Mouse (Mus musculus): Measurements from ENCODE around the gene Frmd8. TPM values are rescaled to one million over a fixed set of nuclear protein-coding genes. Genes with fewer than 3 reads are reported as not detected.

The Frmd8 gene
- polyA plus RNA-seq, 1 experiment from 2014 or later, result 14.7 TPM

DNA sequence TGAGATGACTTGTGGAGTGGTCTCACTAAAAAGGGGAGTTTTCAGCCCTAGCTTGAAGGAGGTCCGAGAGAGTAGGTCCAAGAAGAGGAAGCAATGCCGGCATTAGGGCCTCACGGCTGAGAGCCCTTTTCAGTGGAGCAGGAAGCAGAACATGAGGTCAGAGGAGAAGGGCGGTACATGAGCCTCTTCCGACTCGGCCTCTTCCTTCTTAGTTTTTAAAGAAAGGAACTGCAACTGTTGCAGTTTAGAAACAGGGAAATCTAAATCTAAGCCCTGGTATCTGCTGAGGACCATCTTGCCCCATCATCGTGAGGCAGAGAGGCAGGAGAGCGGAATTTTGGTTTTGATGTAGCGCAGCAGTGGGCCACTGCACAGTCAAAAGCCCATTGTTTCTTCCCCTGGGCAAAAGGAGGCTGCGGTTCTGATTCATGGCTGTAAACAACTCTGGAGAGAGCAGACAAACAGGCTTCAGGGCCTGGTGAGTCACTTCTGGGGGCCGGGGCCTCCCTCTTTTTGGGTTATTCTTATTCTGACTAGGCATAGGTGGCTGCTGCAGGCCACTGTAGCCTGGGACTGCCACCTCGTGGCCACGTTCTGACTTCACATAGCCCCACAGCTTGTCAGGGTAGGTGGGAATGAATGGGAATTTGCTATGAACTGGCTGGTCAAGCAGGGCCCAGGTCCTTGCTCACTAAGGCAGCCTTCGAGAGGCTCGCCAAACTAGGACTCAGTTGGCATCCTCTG lies 2.7 kb upstream of the Frmd8 start, which contains the start of gene Slc25a45:
Gene Slc25a45 (plus strand): TSS at position 191 of the 744 bp plus-strand sequence.
- Histone ChIP-seq H3K4me2 (ENCODE audit: low read length) (no peak within 1 kb of the TSS), H3K4me3 (ENCODE audit: low read depth, low read length) (no peak within 1 kb of the TSS), H3K36me3 (ENCODE audit: control insufficient read depth, insufficient read depth, low read length) (no peaks in the 10 kb centered on the region), H3K9ac (ENCODE audit: low read depth, low read length) (peak within 1 kb of the TSS; percentile 41; the same call in 1 of the 2 replicates), H3K9me3 (replicated peaks; ENCODE audit: control insufficient read depth, low read length, poor library complexity, severe bottlenecking) (no peaks in the 10 kb centered on the region), H3K4me1 (ENCODE audit: control insufficient read depth, insufficient read depth, low read length) (peaks cover 12% of the 10 kb centered on the region), H3K27me3 (ENCODE audit: control insufficient read depth, insufficient read depth, low read depth, low read length) (no peaks in the 10 kb centered on the region), H3K27ac (ENCODE audit: low read length) (no peak within 1 kb of the TSS)
- no peak for ATAC-seq
- WGBS, result 49% methylated on average over 15 of the region's 15 CpGs

DNA sequence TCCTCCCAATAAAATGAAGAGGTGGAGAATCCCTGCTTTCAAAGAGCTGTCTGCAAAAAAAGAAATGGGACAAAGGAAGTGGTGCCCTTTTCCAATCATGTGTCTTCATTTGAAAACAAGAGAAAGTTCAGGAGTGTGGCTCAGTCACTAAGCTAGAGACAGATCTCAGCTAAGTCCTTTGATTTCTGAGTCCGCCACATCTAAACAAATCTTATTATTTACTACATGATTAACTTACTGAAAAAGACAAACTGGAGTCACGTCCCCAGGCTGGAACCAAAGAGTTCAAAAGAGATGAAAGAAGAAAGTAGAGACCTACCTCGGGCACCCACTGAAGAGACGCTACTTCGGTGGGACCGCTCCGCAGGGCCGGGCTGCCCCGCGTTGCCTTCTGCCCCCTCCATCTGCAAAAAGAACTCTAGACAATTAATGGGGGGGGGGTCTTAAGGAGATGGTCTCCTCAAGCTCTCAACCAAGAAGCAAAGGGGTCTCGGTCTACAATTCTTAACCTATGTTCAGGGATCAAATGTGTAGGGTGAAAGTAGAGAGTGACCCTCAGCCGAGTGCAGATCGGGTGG lies 594 bp downstream of the Frmd8 start:
- Histone ChIP-seq H3K4me2 (ENCODE audit: low read length) (peak overlapping the region; percentile 95), H3K4me1 (ENCODE audit: control insufficient read depth, insufficient read depth, low read length) (peaks cover 14% of the 10 kb centered on the region), H3K36me3 (ENCODE audit: control insufficient read depth, insufficient read depth, low read length) (no peaks in the 10 kb centered on the region), H3K27ac (ENCODE audit: low read length) (no peak overlapping the region), H3K4me3 (ENCODE audit: low read depth, low read length) (peak overlapping the region; percentile 76), H3K9ac (ENCODE audit: low read depth, low read length) (peak overlapping the region; percentile 88), H3K9me3 (replicated peaks; ENCODE audit: control insufficient read depth, low read length, poor library complexity, severe bottlenecking) (no peaks in the 10 kb centered on the region), H3K27me3 (ENCODE audit: control insufficient read depth, insufficient read depth, low read depth, low read length) (no peaks in the 10 kb centered on the region)
- ATAC-seq, result peak; percentile 3; the same call in 1 of the 2 replicates
- 7% methylated on average over 13 of the region's 13 CpGs for WGBS

DNA sequence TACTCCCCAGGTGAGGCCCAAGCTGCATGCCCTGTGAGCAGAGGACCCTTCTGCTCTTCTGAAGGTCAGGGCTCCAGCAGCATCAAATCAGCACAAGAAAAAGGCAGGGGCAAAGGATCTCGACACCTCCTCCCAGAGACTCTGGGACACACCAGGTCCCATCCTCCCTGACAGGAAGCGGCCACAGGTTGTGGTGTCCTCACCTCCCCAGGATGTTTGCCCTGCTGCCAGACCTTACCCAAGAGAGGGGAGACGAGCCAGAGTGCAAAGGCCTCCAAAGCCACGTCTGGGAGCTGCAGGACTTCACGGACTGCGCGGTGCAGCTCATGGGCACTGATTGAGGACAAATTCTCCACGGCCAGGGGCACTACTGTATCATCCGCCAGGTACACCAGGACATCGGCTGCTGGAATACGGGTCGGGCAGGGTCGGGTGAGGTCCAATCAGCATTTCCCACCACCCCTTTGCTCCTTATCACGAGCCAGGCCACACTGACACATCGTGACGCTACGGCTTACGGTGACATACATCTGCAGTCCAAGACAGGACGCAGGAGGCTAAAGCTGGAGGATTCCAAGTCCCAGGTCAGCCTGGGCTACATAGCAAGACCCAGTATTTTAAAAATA lies 2.0 kb downstream of the Frmd8 start:
- Histone ChIP-seq H3K9ac (ENCODE audit: low read depth, low read length) (0 out of 2 replicates have a peak overlapping the region, but pooled peaks have one; percentile 4), H3K4me3 (ENCODE audit: low read depth, low read length) (no peak overlapping the region), H3K4me1 (ENCODE audit: control insufficient read depth, insufficient read depth, low read length) (peaks cover 14% of the 10 kb centered on the region), H3K27ac (ENCODE audit: low read length) (no peak overlapping the region), H3K36me3 (ENCODE audit: control insufficient read depth, insufficient read depth, low read length) (0 out of 2 replicates have a peak, but pooled peaks cover 2% of the 10 kb centered on the region), H3K9me3 (replicated peaks; ENCODE audit: control insufficient read depth, low read length, poor library complexity, severe bottlenecking) (no peaks in the 10 kb centered on the region), H3K27me3 (ENCODE audit: control insufficient read depth, insufficient read depth, low read depth, low read length) (no peaks in the 10 kb centered on the region), H3K4me2 (ENCODE audit: low read length) (no peak overlapping the region)
- 93% methylated on average over 19 of the region's 19 CpGs for WGBS
- ATAC-seq, result no peak

DNA sequence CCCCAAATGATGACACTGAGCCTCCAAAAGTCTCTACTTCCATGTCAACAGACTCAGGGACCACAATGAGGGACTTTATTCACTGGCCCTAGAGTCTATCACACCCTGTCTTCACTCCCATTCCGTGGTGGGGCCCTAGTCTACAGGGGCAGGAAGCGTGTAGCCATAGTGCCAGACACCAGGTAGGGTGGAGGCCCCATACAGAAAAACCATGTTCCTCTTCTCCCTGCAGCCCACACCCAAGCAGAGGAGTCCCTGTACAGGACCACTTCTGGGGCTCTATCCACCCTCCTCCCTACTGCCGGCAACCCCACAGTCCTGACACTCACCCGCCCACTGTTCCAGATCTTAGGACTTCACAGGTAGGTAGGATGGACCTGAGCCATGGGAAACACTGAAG lies 2.5 kb downstream of the Frmd8 start:
- no peaks in the 10 kb centered on the region for H3K9me3 ChIP-seq (replicated peaks; ENCODE audit: control insufficient read depth, low read length, poor library complexity, severe bottlenecking)
- no peak for ATAC-seq
- no peak overlapping the region for H3K4me2 ChIP-seq (ENCODE audit: low read length)
- no peaks in the 10 kb centered on the region for H3K27me3 ChIP-seq (ENCODE audit: control insufficient read depth, insufficient read depth, low read depth, low read length)
- no peak overlapping the region for H3K4me3 ChIP-seq (ENCODE audit: low read depth, low read length)
- no peak overlapping the region for H3K9ac ChIP-seq (ENCODE audit: low read depth, low read length)
- H3K36me3 ChIP-seq (ENCODE audit: control insufficient read depth, insufficient read depth, low read length), result 0 out of 2 replicates have a peak, but pooled peaks cover 2% of the 10 kb centered on the region
- H3K27ac ChIP-seq (ENCODE audit: low read length), result no peak overlapping the region
- 95% methylated on average over 4 of the region's 4 CpGs for WGBS
- peaks cover 14% of the 10 kb centered on the region for H3K4me1 ChIP-seq (ENCODE audit: control insufficient read depth, insufficient read depth, low read length)

DNA sequence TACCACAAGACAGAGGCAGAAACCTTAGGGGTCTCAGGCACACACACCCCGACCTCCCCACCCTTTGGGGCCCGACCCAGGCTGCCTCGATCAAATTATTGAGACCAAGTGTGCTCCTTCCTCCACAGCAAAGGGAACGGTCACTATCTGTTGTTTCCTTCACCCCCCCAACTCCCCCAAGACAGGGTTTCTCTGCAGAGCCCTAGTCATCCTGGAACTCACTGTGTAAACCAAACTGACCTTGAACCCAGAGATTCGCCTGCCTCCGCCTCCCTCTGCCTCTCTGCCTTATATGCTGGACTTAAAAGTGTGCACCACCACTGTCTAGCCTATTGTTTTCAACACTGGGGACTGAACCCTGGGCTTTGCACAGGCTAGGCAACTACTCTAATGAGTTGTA lies 3.4 kb downstream of the Frmd8 start:
- no peaks in the 10 kb centered on the region for H3K9me3 ChIP-seq (replicated peaks; ENCODE audit: control insufficient read depth, low read length, poor library complexity, severe bottlenecking)
- H3K36me3 ChIP-seq (ENCODE audit: control insufficient read depth, insufficient read depth, low read length), result 0 out of 2 replicates have a peak, but pooled peaks cover 2% of the 10 kb centered on the region
- no peak for ATAC-seq
- H3K9ac ChIP-seq (ENCODE audit: low read depth, low read length), result no peak overlapping the region
- H3K4me2 ChIP-seq (ENCODE audit: low read length), result no peak overlapping the region
- no peak overlapping the region for H3K27ac ChIP-seq (ENCODE audit: low read length)
- peaks cover 14% of the 10 kb centered on the region for H3K4me1 ChIP-seq (ENCODE audit: control insufficient read depth, insufficient read depth, low read length)
- 60% methylated on average over 6 of the region's 6 CpGs for WGBS
- no peaks in the 10 kb centered on the region for H3K27me3 ChIP-seq (ENCODE audit: control insufficient read depth, insufficient read depth, low read depth, low read length)
- no peak overlapping the region for H3K4me3 ChIP-seq (ENCODE audit: low read depth, low read length)

DNA sequence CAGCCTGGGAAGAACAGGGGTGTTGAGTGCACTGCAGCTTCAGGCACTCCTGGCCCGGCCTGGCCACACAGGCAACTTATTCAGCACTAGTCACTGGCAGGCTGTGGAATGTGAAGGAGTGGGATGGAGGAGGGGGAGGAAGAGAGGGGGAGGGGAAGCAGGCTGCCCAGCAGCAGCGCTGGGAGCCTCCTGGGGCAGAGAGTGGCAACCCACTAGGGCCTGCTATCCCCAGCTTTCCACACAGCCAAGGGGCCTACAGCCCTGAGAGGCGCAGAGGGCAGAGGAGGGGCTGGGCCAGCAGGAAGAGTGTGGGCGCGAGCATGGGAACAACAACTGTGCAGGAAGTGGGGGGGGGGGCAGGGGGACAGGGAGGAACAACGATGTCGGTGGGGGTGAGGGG lies 3.8 kb downstream of the Frmd8 start:
- H3K4me1 ChIP-seq (ENCODE audit: control insufficient read depth, insufficient read depth, low read length), result peaks cover 14% of the 10 kb centered on the region
- no peak overlapping the region for H3K4me2 ChIP-seq (ENCODE audit: low read length)
- no peaks in the 10 kb centered on the region for H3K9me3 ChIP-seq (replicated peaks; ENCODE audit: control insufficient read depth, low read length, poor library complexity, severe bottlenecking)
- H3K36me3 ChIP-seq (ENCODE audit: control insufficient read depth, insufficient read depth, low read length), result 0 out of 2 replicates have a peak, but pooled peaks cover 2% of the 10 kb centered on the region
- H3K27me3 ChIP-seq (ENCODE audit: control insufficient read depth, insufficient read depth, low read depth, low read length), result no peaks in the 10 kb centered on the region
- H3K9ac ChIP-seq (ENCODE audit: low read depth, low read length), result 0 out of 2 replicates have a peak overlapping the region, but pooled peaks have one; percentile 14
- WGBS, result 9% methylated on average over 6 of the region's 7 CpGs
- ATAC-seq, result no peak
- no peak overlapping the region for H3K27ac ChIP-seq (ENCODE audit: low read length)
- H3K4me3 ChIP-seq (ENCODE audit: low read depth, low read length), result no peak overlapping the region

DNA sequence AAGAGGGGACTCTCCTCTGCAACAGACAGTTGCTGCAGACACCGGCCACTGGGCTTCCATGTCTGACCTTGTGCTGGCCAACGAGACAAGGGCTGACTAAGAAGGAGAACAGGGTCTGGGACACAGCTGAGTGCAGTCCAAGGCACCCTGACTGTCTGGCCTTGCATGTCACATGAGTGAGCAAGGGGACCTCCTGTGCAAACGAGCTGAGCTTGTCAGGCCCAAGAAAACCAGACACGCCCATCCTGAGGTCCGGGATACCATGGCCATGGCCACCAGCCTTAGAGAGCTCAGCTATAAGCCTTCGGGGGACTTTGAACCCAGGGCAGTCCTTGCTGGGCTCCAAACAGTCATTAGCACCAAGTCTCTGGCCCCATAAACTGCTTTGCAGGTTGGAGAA lies 7.0 kb downstream of the Frmd8 start:
- H3K4me2 ChIP-seq (ENCODE audit: low read length), result no peak overlapping the region
- H3K36me3 ChIP-seq (ENCODE audit: control insufficient read depth, insufficient read depth, low read length), result peaks cover 17% of the 10 kb centered on the region
- no peaks in the 10 kb centered on the region for H3K27me3 ChIP-seq (ENCODE audit: control insufficient read depth, insufficient read depth, low read depth, low read length)
- ATAC-seq, result no peak
- WGBS, result 87% methylated on average over 6 of the region's 6 CpGs
- 0 out of 2 replicates have a peak, but pooled peaks cover 2% of the 10 kb centered on the region for H3K4me1 ChIP-seq (ENCODE audit: control insufficient read depth, insufficient read depth, low read length)
- H3K9ac ChIP-seq (ENCODE audit: low read depth, low read length), result no peak overlapping the region
- no peak overlapping the region for H3K4me3 ChIP-seq (ENCODE audit: low read depth, low read length)
- H3K9me3 ChIP-seq (replicated peaks; ENCODE audit: control insufficient read depth, low read length, poor library complexity, severe bottlenecking), result no peaks in the 10 kb centered on the region
- H3K27ac ChIP-seq (ENCODE audit: low read length), result no peak overlapping the region

DNA sequence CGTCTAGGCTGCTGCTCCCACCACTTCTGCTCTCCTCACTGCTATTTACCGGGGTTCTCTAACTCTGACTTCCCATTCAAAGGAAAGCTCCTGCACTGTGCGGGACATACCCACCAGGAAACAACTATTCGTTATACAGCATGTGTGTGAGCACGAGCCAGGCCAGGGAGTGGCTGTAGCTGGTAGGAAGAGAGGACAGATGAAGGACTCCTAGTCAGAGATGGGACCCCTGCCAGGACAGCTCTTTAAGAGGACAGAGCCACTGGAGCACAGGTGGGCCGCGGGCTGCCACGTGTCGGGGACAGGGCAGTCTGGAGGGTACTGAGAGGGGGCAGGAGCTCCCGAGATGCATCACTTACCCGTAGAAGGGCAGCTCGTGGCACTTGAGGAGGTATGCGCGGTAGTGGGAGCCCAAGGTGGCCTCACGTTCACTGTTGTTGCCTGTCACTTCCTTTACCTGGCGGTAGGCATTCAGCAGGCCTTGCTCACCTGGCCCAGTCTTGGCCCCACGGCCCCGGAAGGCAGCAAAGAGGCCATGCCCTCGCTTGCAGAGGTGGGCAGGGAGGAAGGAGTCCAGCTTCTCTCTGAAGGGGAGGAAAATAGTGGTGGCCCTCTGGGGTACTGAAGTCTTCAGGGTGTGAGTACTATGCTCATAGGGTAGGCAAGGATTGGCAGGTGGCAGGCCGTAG lies 10.2 kb downstream of the Frmd8 start:
- no peaks in the 10 kb centered on the region for H3K9me3 ChIP-seq (replicated peaks; ENCODE audit: control insufficient read depth, low read length, poor library complexity, severe bottlenecking)
- no peak overlapping the region for H3K9ac ChIP-seq (ENCODE audit: low read depth, low read length)
- no peak overlapping the region for H3K4me2 ChIP-seq (ENCODE audit: low read length)
- H3K36me3 ChIP-seq (ENCODE audit: control insufficient read depth, insufficient read depth, low read length), result peaks cover 38% of the 10 kb centered on the region
- H3K4me3 ChIP-seq (ENCODE audit: low read depth, low read length), result no peak overlapping the region
- no peaks in the 10 kb centered on the region for H3K4me1 ChIP-seq (ENCODE audit: control insufficient read depth, insufficient read depth, low read length)
- H3K27me3 ChIP-seq (ENCODE audit: control insufficient read depth, insufficient read depth, low read depth, low read length), result no peaks in the 10 kb centered on the region
- no peak for ATAC-seq
- 95% methylated on average over 20 of the region's 20 CpGs for WGBS
- H3K27ac ChIP-seq (ENCODE audit: low read length), result no peak overlapping the region

Data from midbrain, embryonic 16.5 days (tissue).